Mouse (Mus musculus) E14TG2a.4 (cell line): ENCODE measurements at regions not wholly inside any gene's neighbourhood (a gene's known extent, or its start where the extent isn't known, plus 50 kb on each side); places are given as distances from the start of the nearest gene placed in this dataset.

ENCODE experiments used
- CTCF ChIP-seq: conservative IDR thresholded peaks from 2 replicates; pipeline ENCODE4 v1.5.1; 2014; ENCODE audit warnings: low read length
- NANOG ChIP-seq: IDR thresholded peaks from 2 replicates; pipeline ENCODE4 v1.6.1; 2014; ENCODE audit warnings: borderline replicate concordance, low read length, mixed read lengths

- TF ChIP-seq CTCF, result no peak
- TF ChIP-seq NANOG, result no peak
Observed at GRCm38 (mm10) chr1:77585520-77585919, 70.6 kb upstream of the Epha4 start.
